Mouse (Mus musculus) left cerebral cortex, postnatal 4 days (tissue): Measurements from ENCODE around the gene Axin2. TPM values are rescaled to one million over a fixed set of nuclear protein-coding genes. Genes with fewer than 3 reads are reported as not detected.

Experiments used
- DNase-seq: peaks from one replicate; pipeline ENCODE4 v3.0.0-alpha.2; 2022
- intact Hi-C: fragments of 180-260 bp; cut with DNase I; formaldehyde crosslinking; loops from one replicate; pipeline ENCODE4 v1.15.1; 2025
- total RNA-seq, 2 experiments: library from RNA; stranded (reverse); gene quantifications; 2 replicates each; pipeline ENCODE4 v1.2.3; 2021

Gene Axin2
- total RNA-seq, 2 experiments from 2014 or later, result 31.1 to 35.9 TPM

DNA sequence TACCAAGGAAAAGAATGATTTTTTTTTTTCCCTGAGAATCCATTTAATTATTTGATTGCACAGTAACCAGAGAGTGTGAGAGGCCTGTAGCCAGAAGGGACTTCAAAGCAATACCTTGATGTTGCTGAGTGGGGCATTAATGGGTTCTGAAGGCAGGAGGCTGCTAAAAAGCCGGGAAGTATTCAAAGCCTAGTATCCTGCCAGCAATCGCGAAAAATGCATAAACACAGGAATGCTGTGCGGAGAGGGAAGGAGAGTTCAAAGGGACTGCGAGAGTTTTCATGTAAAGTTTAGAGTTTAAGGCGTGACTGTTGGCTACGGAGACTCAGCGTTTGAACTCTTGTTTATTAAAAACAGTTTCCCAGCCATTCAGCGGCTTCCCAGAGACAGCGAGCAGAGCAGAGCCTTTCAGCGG is 41.5 kb downstream of the Axin2 start:
- DNase-seq, result no peak
- intact Hi-C loops, result no loop called here

GRCm38 (mm10) chr11:108963476-108964232 is 43.5 kb downstream of the Axin2 start:
- intact Hi-C loops, result no loop called here
- DNase-seq, result peak; percentile 45

GRCm38 (mm10) chr11:108965740-108966139 is 45.6 kb downstream of the Axin2 start:
- no peak for DNase-seq
- intact Hi-C loops, result no loop called here

GRCm38 (mm10) chr11:108973459-108973858 is 53.3 kb downstream of the Axin2 start:
- peak; percentile 32 for DNase-seq
- intact Hi-C loops, result no loop called here

- DNase-seq, result no peak
- intact Hi-C loops, result no loop called here
Observed at GRCm38 (mm10) chr11:108973866-108974265, 53.7 kb downstream of the Axin2 start.

- DNase-seq, result no peak
- intact Hi-C loops, result no loop called here
Observed at GRCm38 (mm10) chr11:108975583-108975982, 55.4 kb downstream of the Axin2 start.

DNA sequence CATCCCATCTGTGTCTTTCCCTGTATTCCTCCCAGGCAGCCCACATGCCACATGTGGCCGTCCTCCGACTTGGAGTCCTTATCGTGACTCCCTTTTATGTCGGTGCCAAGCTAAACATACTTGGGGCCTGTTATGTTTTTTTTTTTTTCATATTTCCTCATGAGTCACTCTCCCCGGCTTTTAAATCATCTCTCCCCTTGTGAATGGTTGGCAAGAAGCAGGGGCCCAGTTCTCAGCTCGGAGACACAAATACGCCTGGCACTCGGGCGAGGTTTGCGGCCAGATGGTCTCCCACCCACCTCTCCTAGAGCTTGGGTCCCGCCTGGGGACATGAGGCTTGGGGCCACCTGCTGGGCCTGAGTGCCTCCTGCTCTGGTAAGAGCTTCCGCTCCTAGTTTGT is 60.4 kb downstream of the Axin2 start:
- peak; percentile 49 for DNase-seq
- intact Hi-C loops, result no loop called here

GRCm38 (mm10) chr11:108981012-108981411 is 60.9 kb downstream of the Axin2 start:
- no peak for DNase-seq
- intact Hi-C loops, result no loop called here

- intact Hi-C loops, result no loop called here
Observed at GRCm38 (mm10) chr11:108983409-108984064, 63.4 kb downstream of the Axin2 start.

DNA sequence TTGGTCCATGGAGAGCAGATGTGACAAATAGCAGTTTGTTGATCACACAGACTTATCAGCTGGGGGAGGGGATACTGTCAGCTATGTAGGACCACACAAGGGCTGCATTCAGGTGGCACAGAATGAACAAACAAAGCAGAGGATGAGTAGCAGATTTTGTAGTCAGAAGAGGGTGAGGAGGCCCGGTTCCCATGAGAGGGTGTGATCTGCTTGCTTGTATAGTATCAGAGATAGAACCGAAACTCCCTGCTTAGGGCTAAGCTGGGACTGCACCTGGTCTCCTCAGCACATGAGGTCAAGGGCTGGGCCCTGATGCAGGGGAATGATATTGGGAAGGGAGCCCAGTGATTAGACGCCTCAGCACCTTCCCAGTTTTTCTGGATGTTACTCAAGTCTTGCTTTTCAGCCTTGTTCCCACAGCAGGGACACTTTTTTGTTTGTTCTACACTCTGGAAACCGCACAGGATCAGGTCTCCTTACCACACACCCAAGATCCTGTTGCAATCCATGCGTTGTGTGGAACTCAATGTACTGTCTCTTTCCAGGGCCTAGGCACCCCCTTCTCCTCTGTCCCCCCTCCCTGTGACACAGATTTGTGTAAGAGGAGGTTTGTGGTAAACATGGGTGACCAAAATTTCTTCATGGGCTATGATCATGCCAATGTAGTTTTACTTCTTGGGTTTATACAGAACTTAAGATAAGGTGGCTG is 64.7 kb downstream of the Axin2 start:
- DNase-seq, result no peak
- intact Hi-C loops, result no loop called here

More at GRCm38 (mm10) chr11:108983409-108984064, 63.4 kb downstream of the Axin2 start:
- no peak for DNase-seq

DNA sequence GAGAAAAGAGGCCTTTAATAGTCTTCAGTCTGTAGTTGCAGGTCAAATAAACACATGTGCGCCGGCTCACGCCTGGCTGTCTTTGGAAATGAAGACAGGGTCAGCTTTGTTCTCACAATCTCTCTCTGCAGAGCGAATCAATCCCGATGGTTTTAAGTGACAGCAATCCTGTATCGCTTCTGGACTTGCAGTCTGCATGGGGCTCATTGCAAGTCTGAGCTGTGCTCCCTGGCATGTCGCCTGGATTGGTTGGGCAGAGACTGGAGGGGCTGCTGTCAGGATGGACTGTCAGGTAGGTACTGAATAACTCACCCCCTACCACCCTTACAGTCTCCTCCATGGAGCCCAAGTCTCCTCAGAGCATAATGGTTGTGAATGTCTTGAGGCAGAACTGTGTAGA is 65.7 kb downstream of the Axin2 start:
- intact Hi-C loops, result no loop called here
- peak; percentile 58 for DNase-seq

GRCm38 (mm10) chr11:108987226-108987625 is 67.1 kb downstream of the Axin2 start:
- intact Hi-C loops, result no loop called here
- DNase-seq, result no peak

- intact Hi-C loops, result no loop called here
- peak; percentile 35 for DNase-seq
Observed at GRCm38 (mm10) chr11:108987705-108988104, 67.6 kb downstream of the Axin2 start.

DNA sequence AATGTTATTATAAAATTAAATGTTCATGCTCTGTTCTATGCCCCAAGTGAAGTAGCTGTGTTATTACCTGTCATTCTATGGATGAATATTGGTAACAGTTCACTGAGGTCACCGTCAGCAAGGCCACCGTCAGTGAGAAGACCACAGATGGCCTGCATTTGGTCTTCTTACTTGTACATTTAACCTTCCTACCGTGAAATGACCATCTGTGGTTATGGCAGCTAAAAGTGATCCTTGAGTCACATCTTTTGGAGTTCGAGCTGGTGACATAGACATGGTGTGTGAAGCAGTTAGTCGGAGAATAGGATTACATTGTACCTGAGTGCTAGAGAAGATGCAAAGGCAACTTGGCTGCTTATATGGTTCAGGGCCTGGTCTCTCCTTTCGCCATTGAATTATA is 68.1 kb downstream of the Axin2 start:
- intact Hi-C loops, result no loop called here
- DNase-seq, result no peak

GRCm38 (mm10) chr11:108989940-108990339 is 69.8 kb downstream of the Axin2 start:
- no peak for DNase-seq
- intact Hi-C loops, result no loop called here

GRCm38 (mm10) chr11:108993414-108993813 is 73.3 kb downstream of the Axin2 start:
- no peak for DNase-seq
- intact Hi-C loops, result no loop called here

GRCm38 (mm10) chr11:108995196-108995989 is 75.2 kb downstream of the Axin2 start:
- intact Hi-C loops, result no loop called here

GRCm38 (mm10) chr11:108995990-108996533 is 75.9 kb downstream of the Axin2 start:
- intact Hi-C loops, result no loop called here
- no peak for DNase-seq

More at GRCm38 (mm10) chr11:108995196-108995989, 75.2 kb downstream of the Axin2 start:
- no peak for DNase-seq

- intact Hi-C loops, result no loop called here
Observed at GRCm38 (mm10) chr11:108997816-108998215, 77.7 kb downstream of the Axin2 start.

More at GRCm38 (mm10) chr11:108997816-108998215, 77.7 kb downstream of the Axin2 start:
- DNase-seq, result no peak
